Mouse (Mus musculus) forebrain, embryonic 10.5 days (tissue): ENCODE measurements around the gene Zfp661. TPM values are rescaled to one million over a fixed set of nuclear protein-coding genes. Genes with fewer than 3 reads are reported as not detected.

Source experiments
- DNase-seq: peaks from one replicate; pipeline ENCODE4 v3.0.0-alpha.2; 2017; ENCODE audit warnings: low spot score; ENCODE audit errors: extremely low spot score
- H3K27ac ChIP-seq: fragments of 300-500 bp; sonication (generic); 2 replicates; pipeline ENCODE4 v1.5.1; 2016; ENCODE audit warnings: mild to moderate bottlenecking
- H3K27me3 ChIP-seq: fragments of 300-500 bp; sonication (generic); 2 replicates; pipeline ENCODE4 v1.6.1; 2016; ENCODE audit warnings: mild to moderate bottlenecking; ENCODE audit not compliant: poor library complexity, severe bottlenecking
- H3K36me3 ChIP-seq: fragments of 300-500 bp; sonication (generic); replicated peaks from 2 replicates; pipeline ENCODE4 v1.6.1; 2016; ENCODE audit warnings: mild to moderate bottlenecking, moderate library complexity
- H3K4me1 ChIP-seq: fragments of 300-500 bp; sonication (generic); 2 replicates; pipeline ENCODE4 v1.6.1; 2016
- H3K4me3 ChIP-seq: fragments of 300-500 bp; sonication (generic); 2 replicates; pipeline ENCODE4 v1.5.1; 2016; ENCODE audit warnings: mild to moderate bottlenecking, moderate library complexity
- H3K9me3 ChIP-seq: fragments of 300-500 bp; sonication (generic); 2 replicates; pipeline ENCODE4 v1.6.1; 2016; ENCODE audit warnings: mild to moderate bottlenecking, moderate library complexity
- WGBS: fragments of 180-500 bp; shearing (Covaris S2); methylation state at CpG from one replicate; pipeline ENCODE4 v1.1.7; 2016; 5-methylcytosine and 5-hydroxymethylcytosine counted together
- polyA plus RNA-seq: library from polyadenylated mRNA; unstranded; fragments of >200 nt; fragmentation: Nextera tagmentation; extraction: Ambion mirVana; gene quantifications from 2 replicates; pipeline ENCODE4 v1.2.1, GENCODE M21; 2016

Zfp661 gene
- polyA plus RNA-seq, 1 experiment from 2014 or later = 7.4 TPM

DNA sequence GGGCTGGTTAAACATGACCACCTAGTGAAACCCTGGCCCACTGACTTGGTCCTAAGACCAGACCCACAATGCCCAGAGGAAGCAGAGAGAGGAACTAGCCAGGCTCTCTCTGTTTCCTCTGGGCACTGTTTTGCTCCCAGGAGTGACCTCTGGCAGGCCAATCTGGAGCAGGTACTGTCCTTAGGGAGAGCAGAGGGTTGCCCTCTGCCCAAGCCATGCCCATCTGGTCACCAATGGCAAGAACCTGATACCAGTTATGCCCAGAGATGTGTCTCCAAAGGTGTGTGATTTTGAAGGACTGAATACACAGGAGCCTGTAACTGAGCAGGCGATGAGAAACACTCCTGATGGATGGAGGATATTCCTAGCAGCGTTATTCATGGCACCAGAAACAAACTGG is 45.2 kb downstream of the Zfp661 start:
- H3K27me3 ChIP-seq = peaks cover 65% of the 10 kb centered on the region

DNA sequence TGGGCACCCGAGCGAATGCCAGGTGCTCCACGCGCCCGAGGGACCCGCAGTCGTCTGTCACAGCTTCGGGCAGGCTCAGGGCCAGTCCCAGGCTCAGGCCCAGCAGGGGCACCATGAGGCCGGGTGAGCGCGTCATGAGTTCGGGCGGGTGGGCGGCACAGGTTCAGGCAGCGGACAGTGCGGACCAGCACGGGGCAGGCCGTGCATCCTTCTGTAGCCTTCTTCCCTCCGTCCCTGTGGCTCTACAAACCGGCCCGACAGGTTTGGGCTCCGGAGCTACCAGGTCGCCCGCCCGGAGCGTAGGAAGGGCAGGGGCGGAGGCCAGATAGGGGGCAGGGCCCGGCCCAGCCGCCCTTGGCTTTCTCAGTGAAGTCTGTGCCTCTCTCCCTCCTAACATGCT is 45.7 kb downstream of the Zfp661 start, which contains the start of gene Prom2:
Gene Prom2, minus strand, starts transcription at position 283 of the 400 bp plus-strand sequence.
- no peak for DNase-seq
- H3K27ac ChIP-seq = peak within 1 kb of the TSS; percentile 60; the same call in 1 of the 2 replicates
- H3K9me3 ChIP-seq = no peaks in the 10 kb centered on the region
- peak within 1 kb of the TSS; percentile 40 for H3K4me3 ChIP-seq
- WGBS = 3% methylated on average over 29 of the region's 29 CpGs
- H3K36me3 ChIP-seq = no peaks in the 10 kb centered on the region
- peaks cover 69% of the 10 kb centered on the region for H3K27me3 ChIP-seq
- peaks cover 14% of the 10 kb centered on the region for H3K4me1 ChIP-seq

More for the DNA sequence above, 45.2 kb downstream of the Zfp661 start:
- 89% methylated on average over 2 of the region's 2 CpGs for WGBS
- Histone ChIP-seq H3K4me3 (no peak overlapping the region), H3K27ac (no peak overlapping the region), H3K36me3 (no peaks in the 10 kb centered on the region), H3K9me3 (no peaks in the 10 kb centered on the region), H3K4me1 (peaks cover 14% of the 10 kb centered on the region)
- DNase-seq = no peak

GRCm38 (mm10) chr2:127539494-127539893 is 47.4 kb downstream of the Zfp661 start:
- 29% methylated on average over 4 of the region's 4 CpGs for WGBS
- peaks cover 14% of the 10 kb centered on the region for H3K4me1 ChIP-seq
- no peaks in the 10 kb centered on the region for H3K9me3 ChIP-seq
- H3K27ac ChIP-seq = no peak overlapping the region
- H3K27me3 ChIP-seq = peaks cover 69% of the 10 kb centered on the region
- no peak overlapping the region for H3K4me3 ChIP-seq
- H3K36me3 ChIP-seq = no peaks in the 10 kb centered on the region
- no peak for DNase-seq

DNA sequence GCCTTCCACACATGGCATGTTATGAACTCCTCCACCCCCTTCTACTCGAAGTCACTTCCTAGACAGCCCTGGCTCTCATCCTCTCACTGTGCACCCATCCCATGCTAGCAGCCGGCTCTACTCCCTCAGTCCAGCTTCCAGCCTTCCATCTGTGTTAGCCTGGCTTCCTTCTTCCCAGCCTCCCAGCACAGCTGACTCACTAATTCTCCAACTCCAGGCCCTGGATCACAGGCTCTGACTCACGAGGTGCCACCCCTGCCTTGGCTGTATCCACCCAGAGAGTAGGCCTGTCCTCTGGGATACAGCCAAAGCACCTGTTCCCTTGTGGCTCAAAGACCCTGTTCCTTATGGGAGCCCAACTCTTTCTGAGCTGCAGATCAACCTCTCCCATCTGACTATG is 49.3 kb downstream of the Zfp661 start:
- Histone ChIP-seq H3K4me3 (no peak overlapping the region), H3K4me1 (peaks cover 14% of the 10 kb centered on the region), H3K27me3 (peaks cover 57% of the 10 kb centered on the region), H3K27ac (no peak overlapping the region), H3K36me3 (no peaks in the 10 kb centered on the region), H3K9me3 (no peaks in the 10 kb centered on the region)
- 62% methylated on average over 3 of the region's 3 CpGs for WGBS
- no peak for DNase-seq

DNA sequence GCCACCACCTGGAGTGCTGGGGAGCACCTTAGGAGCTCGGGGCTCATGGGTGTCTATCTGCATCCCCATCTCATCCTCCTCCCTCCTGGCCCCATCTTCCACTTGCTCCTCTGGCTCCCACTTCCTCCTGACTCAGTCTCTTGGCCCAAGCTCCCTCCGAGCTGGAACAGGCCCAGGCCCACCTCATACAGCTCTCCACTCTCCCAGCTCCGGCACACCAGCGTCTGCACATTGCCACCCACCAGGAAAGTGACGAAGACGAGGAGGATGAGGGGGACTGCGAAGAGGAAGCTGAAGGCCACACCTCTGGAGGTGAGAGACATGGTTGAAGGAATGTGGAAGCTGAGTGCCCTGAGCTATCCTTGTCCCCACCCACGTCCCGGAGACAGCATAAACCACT is 51.5 kb downstream of the Zfp661 start:
- 80% methylated on average over 9 of the region's 9 CpGs for WGBS
- Histone ChIP-seq H3K27ac (no peak overlapping the region), H3K9me3 (no peaks in the 10 kb centered on the region), H3K36me3 (no peaks in the 10 kb centered on the region), H3K4me3 (no peak overlapping the region), H3K4me1 (0 out of 2 replicates have a peak, but pooled peaks cover 2% of the 10 kb centered on the region), H3K27me3 (peaks cover 41% of the 10 kb centered on the region)
- no peak for DNase-seq

DNA sequence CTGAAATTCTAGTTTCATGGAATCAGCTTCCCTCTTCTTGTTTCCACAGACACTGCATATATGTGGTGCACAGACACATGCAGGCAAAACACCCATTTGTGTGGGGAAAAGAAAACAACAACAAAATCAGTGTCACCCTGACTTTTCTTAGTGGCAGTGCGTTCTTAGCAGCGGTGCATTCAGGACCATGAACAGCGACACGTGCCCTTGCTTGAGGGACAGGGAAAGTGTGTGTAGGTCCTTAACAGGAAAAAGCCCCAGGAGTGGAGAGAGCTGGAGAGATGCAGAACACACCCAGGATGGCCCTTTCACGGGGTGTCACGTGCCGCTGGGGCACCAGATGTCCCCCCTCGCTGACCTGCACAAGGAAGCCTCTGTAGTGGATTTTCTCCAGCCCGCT is 54.5 kb downstream of the Zfp661 start:
- DNase-seq = peak; percentile 26
- WGBS = 18% methylated on average over 9 of the region's 9 CpGs
- no peaks in the 10 kb centered on the region for H3K4me1 ChIP-seq

DNA sequence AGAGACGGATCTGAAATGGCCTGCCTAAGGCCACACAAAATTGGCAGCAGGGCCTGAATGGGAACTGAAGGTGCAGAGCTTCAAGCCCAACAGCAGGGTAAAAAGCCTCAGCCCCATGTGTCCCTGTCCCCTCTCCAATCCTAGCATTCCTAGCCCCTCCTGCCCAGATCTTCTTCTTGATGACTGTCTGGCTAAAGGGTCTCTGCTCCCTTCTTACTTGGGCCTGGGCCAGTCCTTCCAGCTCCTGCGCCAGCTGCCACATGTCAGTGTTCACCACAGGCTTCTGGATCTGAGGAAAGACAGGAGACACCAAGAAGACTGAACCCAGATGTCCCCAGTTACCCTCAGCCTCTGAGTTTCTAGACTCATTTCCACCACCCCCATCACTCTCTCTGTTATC is 55.3 kb downstream of the Zfp661 start:
- Histone ChIP-seq H3K27me3 (peaks cover 9% of the 10 kb centered on the region), H3K4me1 (no peaks in the 10 kb centered on the region), H3K9me3 (no peaks in the 10 kb centered on the region), H3K27ac (no peak overlapping the region), H3K4me3 (no peak overlapping the region), H3K36me3 (no peaks in the 10 kb centered on the region)
- DNase-seq = no peak
- WGBS = 73% methylated on average over 2 of the region's 2 CpGs

More for the DNA sequence above, 54.5 kb downstream of the Zfp661 start:
- Histone ChIP-seq H3K4me3 (no peak overlapping the region), H3K27ac (no peak overlapping the region), H3K36me3 (no peaks in the 10 kb centered on the region), H3K27me3 (peaks cover 14% of the 10 kb centered on the region), H3K9me3 (no peaks in the 10 kb centered on the region)

GRCm38 (mm10) chr2:127530418-127530817 is 56.5 kb downstream of the Zfp661 start:
- Histone ChIP-seq H3K9me3 (no peaks in the 10 kb centered on the region), H3K4me3 (no peak overlapping the region), H3K4me1 (no peaks in the 10 kb centered on the region), H3K36me3 (no peaks in the 10 kb centered on the region), H3K27ac (no peak overlapping the region), H3K27me3 (peaks cover 5% of the 10 kb centered on the region; the same call in 1 of the 2 replicates)
- WGBS = 71% methylated on average over 3 of the region's 3 CpGs
- DNase-seq = no peak

- Histone ChIP-seq H3K27me3 (peaks cover 12% of the 10 kb centered on the region; the same call in 1 of the 2 replicates), H3K4me1 (peaks cover 37% of the 10 kb centered on the region), H3K9me3 (no peaks in the 10 kb centered on the region), H3K27ac (no peak overlapping the region), H3K4me3 (no peak overlapping the region), H3K36me3 (no peaks in the 10 kb centered on the region)
- 87% methylated on average over 3 of the region's 3 CpGs for WGBS
- no peak for DNase-seq
Observed at GRCm38 (mm10) chr2:127525004-127525775, 61.7 kb downstream of the Zfp661 start.

Other genes starting within 250 kb of the Zfp661 start
- gene Astl, start 248.5 kb downstream of the Zfp661 start, polyA plus RNA-seq = not detected in 2 replicates
- gene Adra2b, start 223.9 kb downstream of the Zfp661 start, polyA plus RNA-seq = 2.3 and 3.2 TPM in 2 replicates
- gene Gpat2, start 161.9 kb downstream of the Zfp661 start, polyA plus RNA-seq = 0.14 and 0.21 TPM in 2 replicates
- 20.5 and 23.8 TPM in 2 replicates for gene Fahd2a, start 142.5 kb downstream of the Zfp661 start, polyA plus RNA-seq
- 2.1 TPM in 2 replicates for gene Kcnip3, start 65.0 kb downstream of the Zfp661 start, polyA plus RNA-seq
- gene Prom2, start 45.6 kb downstream of the Zfp661 start, polyA plus RNA-seq = 1.0 and 1.4 TPM in 2 replicates
- 180 and 188 TPM in 2 replicates for gene Mrps5, start 128 bp upstream of the Zfp661 start, polyA plus RNA-seq
- gene Mal, start 69.6 kb upstream of the Zfp661 start, polyA plus RNA-seq = 0.21 and 0.29 TPM in 2 replicates
- gene Mall, start 142.8 kb upstream of the Zfp661 start, polyA plus RNA-seq = 0.34 and 0.36 TPM in 2 replicates
- gene Nphp1, start 201.8 kb upstream of the Zfp661 start, polyA plus RNA-seq = 45.8 and 48.6 TPM in 2 replicates
- 26.0 and 30.5 TPM in 2 replicates for gene Mtln, start 205.4 kb upstream of the Zfp661 start, polyA plus RNA-seq
- 116 and 126 TPM in 2 replicates for gene Bub1, start 244.8 kb upstream of the Zfp661 start, polyA plus RNA-seq